Mouse (Mus musculus) heart, postnatal 10 days (tissue): ENCODE measurements around the gene Ccdc190. TPM values are rescaled to one million over a fixed set of nuclear protein-coding genes. Genes with fewer than 3 reads are reported as not detected.

Experiments
- total RNA-seq, 2 experiments: library from RNA; stranded (reverse); gene quantifications; 2 replicates each; pipeline ENCODE4 v1.2.3; 2021

Gene Ccdc190
- total RNA-seq, 2 experiments from 2014 or later, result 0.14 TPM; not detected in 1

Other genes starting within 250 kb of the Ccdc190 start
- gene Rgs4, start 181.0 kb upstream of the Ccdc190 start, total RNA-seq, result 10 to 100 TPM; 13.4 to 19.0 TPM
- gene Hsd17b7, start 40.6 kb downstream of the Ccdc190 start, total RNA-seq, result 10 to 100 TPM; 24.5 to 29.4 TPM
- 10 to 100 TPM; 27.8 to 30.5 TPM for gene Ddr2, start 182.1 kb downstream of the Ccdc190 start, total RNA-seq
- 10 to 100 TPM; 47.0 to 48.0 TPM for gene Uap1, start 246.3 kb downstream of the Ccdc190 start, total RNA-seq